Mouse (Mus musculus) spleen, adult 2 months (tissue): ENCODE results near the gene Trim38. TPM values are rescaled to one million over a fixed set of nuclear protein-coding genes. Genes with fewer than 3 reads are reported as not detected.
"Not testable (repeated sequence)": the region's sequence is repeated elsewhere in the genome, so short reads cannot be mapped to it uniquely, and the experiment has no call there.

Experiments used
- DNase-seq, 2 experiments: peaks; one replicate each; pipeline versions ENCODE4 v3.0.0 to v3.0.0-alpha.2; 2012 to 2021; ENCODE audit warnings: low spot score in 2 of 2, low read depth in 1 of 2
- H3K27ac ChIP-seq: fragments of 200-500 bp; 2 replicates; pipeline ENCODE4 v1.5.1; 2012; ENCODE audit warnings: low read length, inconsistent platforms; ENCODE audit not compliant: insufficient read depth
- H3K27me3 ChIP-seq: fragments of 200-500 bp; 2 replicates; pipeline ENCODE4 v1.6.1; 2012; ENCODE audit warnings: mild to moderate bottlenecking, moderate library complexity, low read length, inconsistent platforms; ENCODE audit not compliant: control insufficient read depth, insufficient read depth
- H3K36me3 ChIP-seq: fragments of 200-500 bp; 2 replicates; pipeline ENCODE4 v1.6.1; 2012; ENCODE audit warnings: mild to moderate bottlenecking, low read length, inconsistent platforms; ENCODE audit not compliant: control insufficient read depth, insufficient read depth
- H3K4me1 ChIP-seq: fragments of 200-500 bp; 2 replicates; pipeline ENCODE4 v1.6.1; 2011; ENCODE audit warnings: inconsistent platforms; ENCODE audit not compliant: control insufficient read depth, insufficient read depth, insufficient read length
- H3K4me3 ChIP-seq: fragments of 200-500 bp; 2 replicates; pipeline ENCODE4 v1.5.1; 2011; ENCODE audit warnings: mild to moderate bottlenecking, inconsistent platforms; ENCODE audit not compliant: insufficient read depth, insufficient read length; ENCODE audit errors: extremely low read depth
- CTCF ChIP-seq: fragments of 200-500 bp; IDR thresholded peaks from 2 replicates; pipeline ENCODE4 v1.5.1; 2011; ENCODE audit warnings: mild to moderate bottlenecking, inconsistent platforms; ENCODE audit not compliant: insufficient read depth, insufficient read length, insufficient replicate concordance; ENCODE audit errors: extremely low read depth
- POLR2A ChIP-seq: fragments of 200-500 bp; IDR thresholded peaks from 2 replicates; pipeline ENCODE4 v1.6.1; 2011; ENCODE audit warnings: low read depth, low read length, inconsistent platforms
- WGBS: fragments of 180-500 bp; shearing (Covaris S2); methylation state at CpG from one replicate; pipeline ENCODE4 v1.1.7; 2018; 5-methylcytosine and 5-hydroxymethylcytosine counted together
- polyA plus RNA-seq: library from polyadenylated mRNA; depleted of rRNA; stranded (reverse); fragments of >200 nt; gene quantifications from 2 replicates; pipeline ENCODE4 v1.2.3, GENCODE M21; 2012; rRNA removed

Trim38 gene
- polyA plus RNA-seq = not detected in 2 replicates

DNA sequence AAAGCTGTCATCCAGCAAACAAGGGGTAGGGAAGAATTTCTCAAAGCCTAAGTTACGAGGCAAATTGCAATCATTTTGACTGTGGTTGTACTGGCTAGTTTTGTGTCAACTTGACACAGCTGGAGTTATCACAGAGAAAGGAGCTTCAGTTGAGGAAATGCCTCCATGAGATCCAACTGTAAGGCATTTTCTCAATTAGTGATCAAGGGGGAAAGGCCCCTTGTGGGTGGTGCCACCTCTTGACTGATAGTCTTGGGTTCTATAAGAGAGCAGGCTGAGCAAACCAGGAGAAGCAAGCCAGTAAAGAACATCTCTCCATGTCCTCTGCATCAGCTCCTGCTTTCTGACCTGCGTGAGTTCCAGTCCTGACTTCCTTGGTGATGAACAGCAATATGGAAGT, at the start of gene Trim38:
Gene Trim38 (plus strand): TSS at position 301 of the 400 bp plus-strand sequence.
- not testable (repeated sequence) for DNase-seq, H3K27ac ChIP-seq, H3K36me3 ChIP-seq, H3K27me3 ChIP-seq, H3K4me1 ChIP-seq, H3K4me3 ChIP-seq
- 86% methylated on average over 2 of the region's 2 CpGs for WGBS

DNA sequence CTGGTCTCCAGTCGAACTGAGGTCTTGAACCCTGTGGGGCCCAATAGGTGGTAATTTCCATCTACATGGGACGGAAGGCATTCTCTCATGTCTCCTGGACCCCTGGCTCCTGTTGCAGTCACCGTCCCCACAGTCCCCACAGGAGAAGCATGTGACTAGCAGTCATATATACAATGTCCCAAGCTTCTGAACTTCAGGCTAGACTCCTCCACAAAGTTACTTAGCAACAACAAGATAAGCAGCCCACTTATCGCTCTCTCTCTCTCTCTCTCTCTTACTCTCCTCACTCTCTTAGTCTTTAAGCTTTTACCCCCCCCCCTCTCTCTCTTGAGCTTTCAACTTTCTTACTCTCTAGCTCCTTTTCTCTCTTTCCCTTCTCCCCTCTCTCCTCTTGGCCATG, 45.5 kb upstream of the Trim38 start:
- Histone ChIP-seq H3K4me3 (no peak overlapping the region), H3K36me3 (no peaks in the 10 kb centered on the region), H3K27me3 (no peaks in the 10 kb centered on the region), H3K27ac (no peak overlapping the region), H3K4me1 (no peaks in the 10 kb centered on the region; the same call in 1 of the 2 replicates)
- DNase-seq = no peak
- TF ChIP-seq POLR2A (no peak), CTCF (no peak)
- 87% methylated on average over 4 of the region's 4 CpGs for WGBS

DNA sequence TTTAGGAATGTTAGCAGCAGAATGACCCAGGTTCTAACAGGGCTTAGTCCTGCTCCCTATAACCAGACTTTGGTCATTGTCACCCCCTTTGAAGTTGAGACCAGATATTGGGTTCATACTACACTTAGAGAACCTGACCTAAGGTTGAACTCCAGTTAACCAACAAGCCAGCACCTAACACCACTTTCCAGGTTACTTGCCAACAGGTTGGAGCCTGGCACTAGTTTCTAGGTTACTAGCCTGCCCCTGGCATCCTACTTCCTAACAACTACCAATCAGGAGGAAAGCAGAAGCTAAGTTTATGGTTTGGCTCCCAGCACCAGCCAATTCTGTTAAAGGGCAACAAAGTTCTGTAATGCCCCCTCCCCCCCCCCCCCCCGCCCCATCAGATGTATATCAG, 44.5 kb upstream of the Trim38 start:
- Histone ChIP-seq H3K4me3 (no peak overlapping the region), H3K27me3 (no peaks in the 10 kb centered on the region), H3K36me3 (no peaks in the 10 kb centered on the region), H3K27ac (no peak overlapping the region), H3K4me1 (no peaks in the 10 kb centered on the region; the same call in 1 of the 2 replicates)
- WGBS = 56% methylated on average over 1 of the region's 1 CpGs
- TF ChIP-seq CTCF (no peak), POLR2A (no peak)
- no peak for DNase-seq

DNA sequence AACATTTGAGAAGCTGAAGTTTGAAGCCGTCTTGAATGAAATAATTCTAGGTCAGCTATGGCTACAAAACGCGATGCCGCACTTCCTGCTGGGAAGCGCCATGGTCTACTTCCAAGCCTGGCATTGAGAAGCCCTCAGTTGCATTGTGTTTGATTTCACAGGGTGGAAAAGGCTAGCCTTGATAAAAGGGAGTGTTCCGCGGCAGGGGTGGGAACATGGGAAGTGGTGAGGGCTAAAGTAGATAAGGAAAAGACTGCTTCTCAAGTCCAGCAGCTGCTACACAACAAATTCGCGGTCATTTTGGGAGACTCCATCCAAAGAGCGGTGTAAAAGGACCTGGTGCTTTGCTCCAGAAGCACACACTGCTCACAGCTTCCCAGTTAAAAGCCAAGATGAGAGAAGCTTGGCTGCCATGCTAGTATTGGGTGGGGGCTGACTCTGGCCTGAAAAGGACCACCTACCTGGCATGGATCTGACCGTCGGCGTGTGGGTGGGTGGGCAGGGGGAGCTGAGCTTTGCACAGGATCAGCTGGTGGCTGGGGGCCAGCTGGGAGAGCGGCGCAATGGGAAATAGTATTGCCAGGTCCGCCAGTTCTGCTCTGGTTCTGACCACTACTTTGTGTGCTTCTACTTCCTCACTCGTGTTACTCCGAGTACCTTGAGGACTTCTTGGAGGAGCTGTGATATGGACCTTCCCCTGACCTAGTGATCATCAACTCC, 41.1 kb upstream of the Trim38 start:
- 75% methylated on average over 18 of the region's 18 CpGs for whole genome bisulfite sequencing
- TF ChIP-seq CTCF (no peak), POLR2A (no peak)
- no peaks in the 10 kb centered on the region for H3K36me3 ChIP-seq
- peak overlapping the region; percentile 56 for H3K27ac ChIP-seq
- no peaks in the 10 kb centered on the region; the same call in 1 of the 2 replicates for H3K4me1 ChIP-seq
- H3K27me3 ChIP-seq = no peaks in the 10 kb centered on the region
- no peak for DNase-seq
- no peak overlapping the region for H3K4me3 ChIP-seq

DNA sequence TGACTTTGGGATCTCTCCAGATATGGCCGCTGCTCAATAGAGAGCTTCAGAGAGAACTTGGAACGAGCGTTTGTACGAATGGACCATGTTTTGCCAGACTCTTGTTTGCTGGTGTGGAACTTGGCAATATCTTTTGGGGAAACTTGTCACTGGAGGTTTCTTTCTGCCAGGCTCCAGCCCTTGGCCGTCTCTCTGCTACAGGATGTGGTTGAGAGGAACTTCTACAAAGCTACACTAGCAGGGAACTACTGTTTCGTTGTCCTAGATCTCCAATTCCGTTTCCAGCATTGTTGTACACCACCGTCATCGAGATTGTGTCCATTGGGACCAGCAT, 40.6 kb upstream of the Trim38 start:
- no peak for DNase-seq
- Histone ChIP-seq H3K4me1 (no peaks in the 10 kb centered on the region; the same call in 1 of the 2 replicates), H3K27me3 (no peaks in the 10 kb centered on the region), H3K4me3 (no peak overlapping the region), H3K27ac (peak overlapping the region; percentile 24; the same call in 1 of the 2 replicates), H3K36me3 (no peaks in the 10 kb centered on the region)
- no peak for TF ChIP-seq POLR2A
- no peak for TF ChIP-seq CTCF
- 32% methylated on average over 9 of the region's 9 CpGs for WGBS

DNA sequence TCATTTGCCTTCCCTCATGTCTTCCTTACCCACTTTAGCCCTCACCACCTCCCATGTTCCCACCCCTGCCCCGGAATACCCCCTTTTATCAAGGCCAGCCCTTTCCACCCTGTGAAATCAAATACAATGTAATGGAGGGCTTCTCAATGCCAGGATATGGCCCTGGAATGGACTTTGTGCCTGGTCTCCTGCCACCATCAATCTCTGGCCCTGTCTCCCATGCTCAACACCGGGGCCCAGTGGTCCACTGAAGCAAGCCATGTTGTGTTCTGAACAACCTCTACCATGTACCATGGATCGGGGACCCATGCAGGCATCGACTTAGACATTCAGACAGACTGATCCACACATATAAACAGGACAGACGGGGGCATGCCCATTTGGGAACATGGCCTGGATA, 40.0 kb upstream of the Trim38 start:
- H3K27ac ChIP-seq = peak overlapping the region; percentile 20; the same call in 1 of the 2 replicates
- TF ChIP-seq POLR2A (no peak), CTCF (no peak)
- 96% methylated on average over 5 of the region's 5 CpGs for WGBS
- no peaks in the 10 kb centered on the region; the same call in 1 of the 2 replicates for H3K4me1 ChIP-seq
- DNase-seq = no peak
- H3K27me3 ChIP-seq = no peaks in the 10 kb centered on the region
- no peaks in the 10 kb centered on the region for H3K36me3 ChIP-seq
- H3K4me3 ChIP-seq = no peak overlapping the region

DNA sequence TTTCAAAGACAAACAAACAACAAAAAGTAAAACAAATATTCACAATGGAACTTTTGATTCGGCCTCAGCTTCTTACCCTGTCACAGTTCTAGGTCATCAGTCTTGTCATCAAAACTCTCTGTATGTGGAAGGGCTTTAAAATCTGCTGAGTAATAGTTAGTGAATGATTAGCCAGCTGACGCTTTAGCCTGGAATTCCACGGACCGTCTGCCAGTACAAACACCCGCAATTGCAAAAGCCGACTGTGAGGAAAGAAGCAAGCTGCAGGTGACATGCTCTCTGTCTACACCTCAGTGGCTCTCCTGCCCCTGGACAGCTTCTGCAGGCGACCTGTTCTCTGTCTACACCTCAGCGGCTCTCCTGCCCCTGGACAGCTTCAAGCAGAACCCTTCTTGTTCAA, 39.2 kb upstream of the Trim38 start:
- Histone ChIP-seq H3K27me3 (no peaks in the 10 kb centered on the region), H3K4me3 (no peak overlapping the region), H3K27ac (no peak overlapping the region), H3K36me3 (no peaks in the 10 kb centered on the region), H3K4me1 (no peaks in the 10 kb centered on the region; the same call in 1 of the 2 replicates)
- WGBS = 72% methylated on average over 8 of the region's 8 CpGs
- TF ChIP-seq CTCF (no peak), POLR2A (no peak)
- no peak for DNase-seq
